Mouse (Mus musculus) liver, adult 2 months (tissue): Measurements from ENCODE around the gene Akap8. TPM values are rescaled to one million over a fixed set of nuclear protein-coding genes. Genes with fewer than 3 reads are reported as not detected.

Source experiments
- DNase-seq: peaks from one replicate; pipeline ENCODE4 v3.0.0-alpha.2; 2011; ENCODE audit warnings: low read depth, low spot score; ENCODE audit errors: extremely low read depth
- H3K27ac ChIP-seq: fragments of 200-500 bp; replicated peaks from 2 replicates; pipeline ENCODE4 v1.5.1; 2012; ENCODE audit warnings: low read depth, mild to moderate bottlenecking, control low read depth, inconsistent platforms, low read length; ENCODE audit not compliant: insufficient read depth
- H3K27me3 ChIP-seq: fragments of 200-500 bp; 2 replicates; pipeline ENCODE4 v1.6.1; 2012; ENCODE audit warnings: mild to moderate bottlenecking, moderate library complexity, low read length, inconsistent platforms; ENCODE audit not compliant: control insufficient read depth, insufficient read depth
- H3K36me3 ChIP-seq: fragments of 200-500 bp; 2 replicates; pipeline ENCODE4 v1.6.1; 2012; ENCODE audit warnings: low read length, inconsistent platforms; ENCODE audit not compliant: control insufficient read depth, insufficient read depth
- H3K4me1 ChIP-seq: fragments of 200-500 bp; 2 replicates; pipeline ENCODE4 v1.6.1; 2011; ENCODE audit warnings: low read length; ENCODE audit not compliant: control insufficient read depth, insufficient read depth
- H3K4me3 ChIP-seq: fragments of 200-500 bp; 2 replicates; pipeline ENCODE4 v1.5.1; 2011; ENCODE audit warnings: low read depth, mild to moderate bottlenecking, control low read depth, low read length, moderate library complexity; ENCODE audit not compliant: insufficient read depth
- H3K79me2 ChIP-seq: fragments of 200-500 bp; 2 replicates; pipeline ENCODE4 v1.6.1; 2012; ENCODE audit warnings: inconsistent platforms, mild to moderate bottlenecking, low read length, moderate library complexity; ENCODE audit not compliant: control insufficient read depth, insufficient read depth
- H3K9ac ChIP-seq: fragments of 200-500 bp; 2 replicates; pipeline ENCODE4 v1.6.1; 2012; ENCODE audit warnings: low read depth, mild to moderate bottlenecking, control low read depth, inconsistent platforms, low read length
- CTCF ChIP-seq: fragments of 200-500 bp; IDR thresholded peaks from 2 replicates; pipeline ENCODE4 v1.5.1; 2011; ENCODE audit warnings: low read depth, low read length, control low read depth
- POLR2A ChIP-seq: fragments of 200-500 bp; IDR thresholded peaks from 2 replicates; pipeline ENCODE4 v1.6.1; 2011; ENCODE audit warnings: low read length, control low read depth; ENCODE audit not compliant: insufficient read depth; ENCODE audit errors: extremely low read depth
- WGBS: fragments of 180-500 bp; shearing (Covaris S2); methylation state at CpG from one replicate; pipeline ENCODE4 v1.1.7; 2018; 5-methylcytosine and 5-hydroxymethylcytosine counted together
- polyA plus RNA-seq: library from polyadenylated mRNA; depleted of rRNA; stranded (reverse); fragments of >200 nt; gene quantifications from 2 replicates; pipeline ENCODE4 v1.2.3, GENCODE M21; 2012; rRNA removed
- total RNA-seq: library from RNA; depleted of rRNA; stranded (reverse); fragments of >200 nt; gene quantifications from 2 replicates; pipeline ENCODE4 v1.2.3, GENCODE M21; 2014; rRNA removed

Gene Akap8
- total and polyA plus RNA-seq, 2 experiments = 31.6 to 47.9 TPM

DNA sequence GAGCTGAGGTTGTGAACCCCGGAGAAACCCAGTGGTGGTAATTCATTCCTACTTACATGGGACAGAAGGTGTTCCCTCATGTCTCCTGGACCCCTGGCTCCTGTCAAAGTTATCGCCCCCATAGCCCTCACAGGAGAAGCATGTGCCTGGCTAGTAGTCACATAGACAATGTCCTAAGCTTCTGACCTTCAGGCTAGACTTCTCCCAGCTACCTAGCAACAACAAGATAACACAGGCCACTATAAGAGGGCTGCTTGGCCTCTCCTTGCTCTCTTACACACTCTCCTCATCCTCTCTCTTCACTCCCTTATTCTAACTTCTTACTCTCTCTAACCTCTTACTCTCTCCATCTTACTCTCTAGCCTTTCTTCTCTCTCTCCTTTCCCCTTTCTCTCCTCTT lies 63.6 kb downstream of the Akap8 start:
- no peak overlapping the region for H3K4me3 ChIP-seq
- TF ChIP-seq POLR2A = no peak
- no peak for TF ChIP-seq CTCF
- no peak for DNase-seq
- H3K27me3 ChIP-seq = no peaks in the 10 kb centered on the region
- peaks cover 52% of the 10 kb centered on the region for H3K79me2 ChIP-seq
- peaks cover 4% of the 10 kb centered on the region for H3K36me3 ChIP-seq
- 91% methylated on average over 2 of the region's 2 CpGs for WGBS
- H3K9ac ChIP-seq = no peak overlapping the region
- H3K4me1 ChIP-seq = peaks cover 25% of the 10 kb centered on the region
- H3K27ac ChIP-seq = no peak overlapping the region

DNA sequence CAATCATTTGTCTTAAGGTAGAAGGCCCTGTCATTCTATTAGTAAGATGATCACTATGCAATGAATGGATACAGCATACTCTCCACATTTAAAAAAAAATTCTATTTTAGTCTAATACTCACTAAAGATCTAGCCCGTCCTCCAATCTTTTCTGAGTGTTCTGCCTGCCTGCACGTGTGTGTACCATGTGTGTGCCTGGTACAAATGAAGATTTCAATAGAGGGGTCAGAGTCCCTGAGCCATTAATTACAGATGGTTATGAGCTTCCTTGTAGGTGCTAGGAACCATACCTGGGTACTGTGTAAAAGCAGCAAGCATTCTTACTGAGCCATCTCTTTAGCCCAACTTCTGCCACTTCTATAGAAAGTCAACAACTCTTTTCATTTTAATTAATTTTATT lies 64.1 kb downstream of the Akap8 start:
- Histone ChIP-seq H3K36me3 (peaks cover 5% of the 10 kb centered on the region), H3K9ac (no peak overlapping the region), H3K27me3 (no peaks in the 10 kb centered on the region), H3K4me1 (peaks cover 25% of the 10 kb centered on the region), H3K4me3 (no peak overlapping the region), H3K27ac (no peak overlapping the region), H3K79me2 (peaks cover 49% of the 10 kb centered on the region)
- 28% methylated on average over 2 of the region's 2 CpGs for WGBS
- no peak for TF ChIP-seq CTCF
- TF ChIP-seq POLR2A = no peak
- peak; percentile 63 for DNase-seq

Other genes with a start within 250 kb of the Akap8 start
- gene Notch3, start 154.4 kb downstream of the Akap8 start, total RNA-seq = 0.55 and 1.0 TPM in 2 replicates
- gene Notch3, start 154.4 kb downstream of the Akap8 start, polyA plus RNA-seq = 1.3 TPM in 2 replicates
- 0.07 and 0.09 TPM in 2 replicates for gene Ephx3, start 131.7 kb downstream of the Akap8 start, total RNA-seq
- 0.21 and 0.22 TPM in 2 replicates for gene Ephx3, start 131.7 kb downstream of the Akap8 start, polyA plus RNA-seq
- gene Brd4, start 36.5 kb downstream of the Akap8 start, total RNA-seq = 10.5 and 18.6 TPM in 2 replicates
- 18.3 and 18.4 TPM in 2 replicates for gene Brd4, start 36.5 kb downstream of the Akap8 start, polyA plus RNA-seq
- 25.2 and 26.7 TPM in 2 replicates for gene Akap8l, start 29.4 kb upstream of the Akap8 start, total RNA-seq
- gene Akap8l, start 29.4 kb upstream of the Akap8 start, polyA plus RNA-seq = 40.5 and 62.0 TPM in 2 replicates
- 1.8 and 2.7 TPM in 2 replicates for gene Wiz, start 68.2 kb upstream of the Akap8 start, total RNA-seq
- gene Wiz, start 68.2 kb upstream of the Akap8 start, polyA plus RNA-seq = 10.4 and 14.0 TPM in 2 replicates
- gene Rasal3, start 82.3 kb upstream of the Akap8 start, total RNA-seq = 0.81 and 0.83 TPM in 2 replicates
- 1.2 and 1.6 TPM in 2 replicates for gene Rasal3, start 82.3 kb upstream of the Akap8 start, polyA plus RNA-seq
- 69.5 and 141 TPM in 2 replicates for gene Pglyrp2, start 102.9 kb upstream of the Akap8 start, total RNA-seq
- 198 and 251 TPM in 2 replicates for gene Pglyrp2, start 102.9 kb upstream of the Akap8 start, polyA plus RNA-seq
- 0.18 and 0.47 TPM in 2 replicates for gene Cyp4f39, start 131.5 kb upstream of the Akap8 start, total RNA-seq
- 0.49 and 0.67 TPM in 2 replicates for gene Cyp4f39, start 131.5 kb upstream of the Akap8 start, polyA plus RNA-seq
- 10.2 and 14.1 TPM in 2 replicates for gene Cyp4f17, start 184.8 kb upstream of the Akap8 start, total RNA-seq
- gene Cyp4f17, start 184.8 kb upstream of the Akap8 start, polyA plus RNA-seq = 18.7 and 20.1 TPM in 2 replicates
- 4.1 and 4.9 TPM in 2 replicates for gene Cyp4f16, start 215.3 kb upstream of the Akap8 start, total RNA-seq
- gene Cyp4f16, start 215.3 kb upstream of the Akap8 start, polyA plus RNA-seq = 3.4 and 5.1 TPM in 2 replicates